Mouse (Mus musculus): ENCODE results near the gene Gdi1.

DNA sequence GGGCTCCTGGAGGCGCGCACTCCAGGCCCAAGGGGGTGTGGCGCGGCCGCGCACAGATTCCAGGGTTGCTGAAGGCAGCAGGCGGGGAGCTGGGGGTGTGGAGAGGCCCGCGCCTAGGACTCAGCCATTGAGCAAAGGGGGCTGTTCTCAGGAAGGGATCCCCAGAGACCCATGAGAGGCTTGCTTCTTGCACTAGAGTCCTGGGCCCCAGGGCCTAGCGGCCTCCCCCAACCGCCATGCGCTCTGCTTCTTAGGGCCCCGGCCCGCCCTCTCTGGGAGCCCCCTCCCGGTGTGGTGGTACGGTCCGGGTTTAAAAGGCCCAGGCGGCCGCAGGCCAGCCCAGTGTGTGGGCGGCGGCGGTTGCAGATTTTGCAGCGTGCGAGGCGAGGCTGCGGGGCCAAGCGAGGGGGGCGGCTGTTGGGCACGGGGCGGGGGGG, 23.9 kb downstream of the Gdi1 start, which contains the start of gene Plxna3:
- TF ChIP-seq POLR2A (IDR thresholded peaks at IDR 0.05; ENCODE audit: insufficient read depth, low read depth, low read length) (peak; percentile 57), CTCF (IDR thresholded peaks at IDR 0.05; ENCODE audit: insufficient read depth, low read depth, low read length) (no peak)

Measured in olfactory bulb, adult 2 months (tissue).